Mouse (Mus musculus) limb, embryonic 15.5 days (tissue): ENCODE data around the gene Slc25a13. TPM values are rescaled to one million over a fixed set of nuclear protein-coding genes. Genes with fewer than 3 reads are reported as not detected.

Source experiments
- ATAC-seq: fragments of 200-750 bp; cut with Nextera tagmentation; 2 replicates; pipeline ENCODE4 v1.8.0; 2017; ENCODE audit warnings: low read depth, moderate TSS enrichment; ENCODE audit not compliant: insufficient number of reproducible peaks, low FRiP score, low TSS enrichment
- H3K27ac ChIP-seq: fragments of 300-500 bp; sonication (generic); 2 replicates; pipeline ENCODE4 v1.5.1; 2015; ENCODE audit warnings: moderate library complexity, mild to moderate bottlenecking, inconsistent platforms
- H3K27me3 ChIP-seq: fragments of 300-500 bp; sonication (generic); 2 replicates; pipeline ENCODE4 v1.6.1; 2015; ENCODE audit warnings: inconsistent platforms
- H3K36me3 ChIP-seq: fragments of 300-500 bp; sonication (generic); 2 replicates; pipeline ENCODE4 v1.6.1; 2015; ENCODE audit warnings: inconsistent platforms
- H3K4me1 ChIP-seq: fragments of 300-500 bp; sonication (generic); 2 replicates; pipeline ENCODE4 v1.6.1; 2015; ENCODE audit warnings: inconsistent platforms
- H3K4me2 ChIP-seq: fragments of 300-500 bp; sonication (generic); 2 replicates; pipeline ENCODE4 v1.6.1; 2015; ENCODE audit warnings: mild to moderate bottlenecking, inconsistent platforms
- H3K4me3 ChIP-seq: fragments of 300-500 bp; sonication (generic); 2 replicates; pipeline ENCODE4 v1.5.1; 2015; ENCODE audit warnings: mild to moderate bottlenecking, inconsistent platforms
- H3K9ac ChIP-seq: fragments of 300-500 bp; sonication (generic); 2 replicates; pipeline ENCODE4 v1.6.1; 2015; ENCODE audit warnings: inconsistent platforms
- H3K9me3 ChIP-seq: fragments of 300-500 bp; sonication (generic); 2 replicates; pipeline ENCODE4 v1.6.1; 2016; ENCODE audit warnings: inconsistent platforms
- WGBS: fragments of 180-500 bp; shearing (Covaris S2); methylation state at CpG from one replicate; pipeline ENCODE4 v1.1.7; 2015; 5-methylcytosine and 5-hydroxymethylcytosine counted together
- polyA plus RNA-seq: library from polyadenylated mRNA; unstranded; fragments of >200 nt; fragmentation: Nextera tagmentation; extraction: Ambion mirVana; gene quantifications from 2 replicates; pipeline ENCODE4 v1.2.1, GENCODE M21; 2015

The Slc25a13 gene
- 14.9 and 17.2 TPM in 2 replicates for polyA plus RNA-seq

GRCm38 (mm10) chr6:6216507-6217285 is at the start of gene Slc25a13:
Gene Slc25a13, minus strand, starts transcription at chr6:6217173.
- peak within 1 kb of the TSS; percentile 67 for H3K27ac ChIP-seq
- H3K9me3 ChIP-seq: no peaks in the 10 kb centered on the region
- H3K4me1 ChIP-seq: peaks cover 13% of the 10 kb centered on the region
- under 1% methylated on average over 51 of the region's 51 CpGs for WGBS
- H3K27me3 ChIP-seq: no peaks in the 10 kb centered on the region
- H3K36me3 ChIP-seq: no peaks in the 10 kb centered on the region
- H3K4me2 ChIP-seq: peak within 1 kb of the TSS; percentile 85
- peak within 1 kb of the TSS; percentile 66 for H3K4me3 ChIP-seq
- ATAC-seq: peak; percentile 86; the same call in 1 of the 2 replicates
- H3K9ac ChIP-seq: peak within 1 kb of the TSS; percentile 59

GRCm38 (mm10) chr6:6265761-6266160 is 48.8 kb upstream of the Slc25a13 start:
- no peaks in the 10 kb centered on the region for H3K27me3 ChIP-seq
- no peak overlapping the region for H3K9ac ChIP-seq
- 55% methylated on average over 7 of the region's 7 CpGs for WGBS
- H3K4me1 ChIP-seq: peaks cover 4% of the 10 kb centered on the region
- no peak overlapping the region for H3K4me2 ChIP-seq
- H3K4me3 ChIP-seq: no peak overlapping the region
- no peaks in the 10 kb centered on the region for H3K36me3 ChIP-seq
- no peaks in the 10 kb centered on the region for H3K9me3 ChIP-seq
- no peak overlapping the region for H3K27ac ChIP-seq
- ATAC-seq: peak; percentile 58; the same call in 1 of the 2 replicates

GRCm38 (mm10) chr6:6263293-6263911 is 46.4 kb upstream of the Slc25a13 start:
- Histone ChIP-seq H3K27me3 (no peaks in the 10 kb centered on the region), H3K27ac (no peak overlapping the region), H3K9ac (no peak overlapping the region), H3K4me2 (no peak overlapping the region), H3K36me3 (no peaks in the 10 kb centered on the region), H3K4me3 (no peak overlapping the region), H3K9me3 (no peaks in the 10 kb centered on the region), H3K4me1 (peaks cover 4% of the 10 kb centered on the region)
- 81% methylated on average over 4 of the region's 4 CpGs for WGBS
- no peak for ATAC-seq

GRCm38 (mm10) chr6:6260917-6261316 is 43.9 kb upstream of the Slc25a13 start:
- ATAC-seq: 0 out of 2 replicates have a peak, but pooled peaks have one; percentile 74
- H3K27me3 ChIP-seq: no peaks in the 10 kb centered on the region
- WGBS: 21% methylated on average over 4 of the region's 4 CpGs
- H3K36me3 ChIP-seq: no peaks in the 10 kb centered on the region
- H3K9me3 ChIP-seq: no peaks in the 10 kb centered on the region
- no peak overlapping the region for H3K9ac ChIP-seq
- no peak overlapping the region for H3K4me3 ChIP-seq
- H3K27ac ChIP-seq: peak overlapping the region; percentile 43; the same call in 1 of the 2 replicates
- peaks cover 4% of the 10 kb centered on the region for H3K4me1 ChIP-seq
- no peak overlapping the region for H3K4me2 ChIP-seq

- Histone ChIP-seq H3K36me3 (no peaks in the 10 kb centered on the region), H3K9ac (no peak overlapping the region), H3K4me2 (no peak overlapping the region), H3K27me3 (no peaks in the 10 kb centered on the region), H3K27ac (no peak overlapping the region), H3K4me3 (no peak overlapping the region), H3K9me3 (no peaks in the 10 kb centered on the region), H3K4me1 (no peaks in the 10 kb centered on the region)
- no peak for ATAC-seq
- 61% methylated on average over 7 of the region's 7 CpGs for WGBS
Measured at GRCm38 (mm10) chr6:6248500-6248899, 31.5 kb upstream of the Slc25a13 start.

GRCm38 (mm10) chr6:6243828-6244227 is 26.9 kb upstream of the Slc25a13 start:
- H3K9me3 ChIP-seq: no peaks in the 10 kb centered on the region
- H3K36me3 ChIP-seq: no peaks in the 10 kb centered on the region
- H3K4me3 ChIP-seq: no peak overlapping the region
- 79% methylated on average over 1 of the region's 1 CpGs for WGBS
- H3K27ac ChIP-seq: no peak overlapping the region
- no peak for ATAC-seq
- no peaks in the 10 kb centered on the region for H3K27me3 ChIP-seq
- no peak overlapping the region for H3K9ac ChIP-seq
- no peaks in the 10 kb centered on the region for H3K4me1 ChIP-seq
- H3K4me2 ChIP-seq: no peak overlapping the region

GRCm38 (mm10) chr6:6242114-6242513 is 25.1 kb upstream of the Slc25a13 start:
- ATAC-seq: no peak
- no peaks in the 10 kb centered on the region for H3K36me3 ChIP-seq
- H3K9ac ChIP-seq: no peak overlapping the region
- no peak overlapping the region for H3K4me2 ChIP-seq
- no peaks in the 10 kb centered on the region for H3K9me3 ChIP-seq
- no peak overlapping the region for H3K4me3 ChIP-seq
- H3K27me3 ChIP-seq: no peaks in the 10 kb centered on the region
- H3K27ac ChIP-seq: no peak overlapping the region
- 68% methylated on average over 7 of the region's 7 CpGs for WGBS
- H3K4me1 ChIP-seq: no peaks in the 10 kb centered on the region

- 93% methylated on average over 2 of the region's 2 CpGs for WGBS
- ATAC-seq: no peak
- Histone ChIP-seq H3K4me2 (no peak overlapping the region), H3K4me3 (no peak overlapping the region), H3K9ac (no peak overlapping the region), H3K4me1 (no peaks in the 10 kb centered on the region), H3K27me3 (no peaks in the 10 kb centered on the region), H3K36me3 (no peaks in the 10 kb centered on the region), H3K27ac (no peak overlapping the region), H3K9me3 (no peaks in the 10 kb centered on the region)
Measured at GRCm38 (mm10) chr6:6236788-6237298, 19.9 kb upstream of the Slc25a13 start.

- Histone ChIP-seq H3K9me3 (no peaks in the 10 kb centered on the region), H3K36me3 (no peaks in the 10 kb centered on the region)
- ATAC-seq: no peak
Measured at GRCm38 (mm10) chr6:6230262-6230661, 13.3 kb upstream of the Slc25a13 start.

GRCm38 (mm10) chr6:6222721-6223120 is 5.7 kb upstream of the Slc25a13 start:
- Histone ChIP-seq H3K9ac (no peak overlapping the region), H3K4me3 (no peak overlapping the region), H3K27ac (no peak overlapping the region), H3K9me3 (no peaks in the 10 kb centered on the region), H3K27me3 (no peaks in the 10 kb centered on the region), H3K4me2 (no peak overlapping the region), H3K4me1 (peaks cover 9% of the 10 kb centered on the region), H3K36me3 (no peaks in the 10 kb centered on the region)
- ATAC-seq: no peak
- WGBS: 50% methylated on average over 7 of the region's 7 CpGs

More at GRCm38 (mm10) chr6:6230262-6230661, 13.3 kb upstream of the Slc25a13 start:
- Histone ChIP-seq H3K4me1 (no peaks in the 10 kb centered on the region), H3K9ac (no peak overlapping the region), H3K4me2 (no peak overlapping the region), H3K27ac (no peak overlapping the region), H3K27me3 (no peaks in the 10 kb centered on the region), H3K4me3 (no peak overlapping the region)
- WGBS: 81% methylated on average over 2 of the region's 2 CpGs

GRCm38 (mm10) chr6:6220574-6220973 is 3.6 kb upstream of the Slc25a13 start:
- Histone ChIP-seq H3K9ac (no peak overlapping the region), H3K4me3 (no peak overlapping the region), H3K9me3 (no peaks in the 10 kb centered on the region), H3K36me3 (no peaks in the 10 kb centered on the region), H3K27me3 (no peaks in the 10 kb centered on the region), H3K4me2 (no peak overlapping the region), H3K4me1 (peaks cover 18% of the 10 kb centered on the region), H3K27ac (no peak overlapping the region)
- no peak for ATAC-seq
- 78% methylated on average over 3 of the region's 3 CpGs for WGBS
